Mouse (Mus musculus): Measurements from ENCODE around the gene Rwdd3.

The Rwdd3 gene

GRCm38 (mm10) chr3:121169092-121169942, 2.2 kb downstream of the Rwdd3 start:
- POLR2A ChIA-PET = interaction anchor here in 2 of 4 experiments (0.6 to 1.2 kb wide), 3 partner anchors 12 to 260 kb away, joined by 4 read pairs; no protein-coding TSS in a partner anchor
- CTCF ChIA-PET = interaction anchor here in 1 of 4 experiments (0.9 kb wide), 1 partner anchor 568 kb away, joined by 4 read pairs; no protein-coding TSS in a partner anchor

- POLR2A ChIA-PET = interaction anchor here in 2 of 4 experiments (0.6 to 1.2 kb wide), 2 partner anchors 11 to 177 kb away, joined by 4 read pairs; no protein-coding TSS in a partner anchor
- CTCF ChIA-PET = no interaction called here
Measured at GRCm38 (mm10) chr3:121168581-121168980, 2.9 kb downstream of the Rwdd3 start.

GRCm38 (mm10) chr3:121163271-121163819, 8.2 kb downstream of the Rwdd3 start:
- CTCF ChIA-PET = interaction anchor here (0.6 to 2.1 kb wide), 11 partner anchors 8 to 1866 kb away, joined by 3 to 19 read pairs (median 4); partner anchors contain the start of genes Rwdd3 (in 3 of the 4) and Slc44a3 (in 1 of the 4)
- POLR2A ChIA-PET = interaction anchor here in 3 of 4 experiments (0.6 to 2.6 kb wide), 6 partner anchors 8 to 173 kb away, joined by 3 to 7 read pairs (median 4); partner anchors contain the start of gene Rwdd3 (in 2 of the 3)

GRCm38 (mm10) chr3:121161661-121162060, 9.8 kb downstream of the Rwdd3 start:
- POLR2A ChIA-PET = interaction anchor here in 2 of 4 experiments (0.7 to 2.6 kb wide), 3 partner anchors 9 to 103 kb away, joined by 3 to 7 read pairs (median 4); partner anchors contain the start of gene Rwdd3 (in 2 of the 2)
- CTCF ChIA-PET = interaction anchor here (0.6 to 3.2 kb wide), 17 partner anchors 10 to 1151 kb away, joined by 3 to 24 read pairs (median 3); partner anchors contain the start of genes Alg14 (in 3 of the 4), Rwdd3 (in 3 of the 4) and Cnn3 (in 1 of the 4)

- ChIA-PET POLR2A (interaction anchor here in 1 of 4 experiments (1.7 kb wide), 1 partner anchor 11 kb away, joined by 4 read pairs; the partner anchor contains the start of gene Rwdd3), CTCF (interaction anchor here in 2 of 4 experiments (0.7 to 3.2 kb wide), 2 partner anchors 11 to 169 kb away, joined by 3 to 24 read pairs; partner anchors contain the start of gene Rwdd3 (in 1 of the 2))
Measured at GRCm38 (mm10) chr3:121160424-121160823, 11.1 kb downstream of the Rwdd3 start.

GRCm38 (mm10) chr3:121159566-121159965, 11.9 kb downstream of the Rwdd3 start:
- POLR2A ChIA-PET = no interaction called here
- CTCF ChIA-PET = interaction anchor here in 1 of 4 experiments (3.2 kb wide), 1 partner anchor 12 kb away, joined by 24 read pairs; the partner anchor contains the start of gene Rwdd3

GRCm38 (mm10) chr3:121158901-121159351, 12.6 kb downstream of the Rwdd3 start:
- CTCF ChIA-PET = interaction anchor here in 1 of 4 experiments (1.4 kb wide), 1 partner anchor 13 kb away, joined by 4 read pairs; the partner anchor contains the start of gene Rwdd3

GRCm38 (mm10) chr3:121157546-121158330, 13.8 kb downstream of the Rwdd3 start:
- ChIA-PET POLR2A (interaction anchor here in 2 of 4 experiments (0.9 to 1.5 kb wide), 2 partner anchors 12 to 14 kb away, joined by 4 read pairs; no protein-coding TSS in a partner anchor), CTCF (interaction anchor here (0.6 to 1.4 kb wide), 7 partner anchors 9 to 156 kb away, joined by 3 to 10 read pairs (median 4); partner anchors contain the start of gene Rwdd3 (in 3 of the 4))

More at GRCm38 (mm10) chr3:121158901-121159351, 12.6 kb downstream of the Rwdd3 start:
- POLR2A ChIA-PET = interaction anchor here in 1 of 4 experiments (0.7 kb wide), 1 partner anchor 13 kb away, joined by 3 read pairs; the partner anchor contains the start of gene Rwdd3

GRCm38 (mm10) chr3:121156451-121157186, 14.9 kb downstream of the Rwdd3 start:
- ChIA-PET POLR2A (interaction anchor here (0.6 to 1.5 kb wide), 5 partner anchors 13 to 548 kb away, joined by 3 to 4 read pairs (median 3); partner anchors contain the start of gene Rwdd3 (in 1 of the 4)), CTCF (interaction anchor here in 2 of 4 experiments (1.1 to 1.4 kb wide), 3 partner anchors 10 to 15 kb away, joined by 3 to 4 read pairs (median 3); partner anchors contain the start of gene Rwdd3 (in 2 of the 2))

GRCm38 (mm10) chr3:121156043-121156442, 15.5 kb downstream of the Rwdd3 start:
- CTCF ChIA-PET = interaction anchor here in 1 of 4 experiments (1.4 kb wide), 1 partner anchor 15 kb away, joined by 3 read pairs; the partner anchor contains the start of gene Rwdd3
- POLR2A ChIA-PET = interaction anchor here (0.6 to 1.1 kb wide), 5 partner anchors 16 to 549 kb away, joined by 3 to 6 read pairs (median 3); partner anchors contain the start of genes Rwdd3 (in 1 of the 4) and Slc44a3 (in 1 of the 4)

GRCm38 (mm10) chr3:121133937-121134336, 37.6 kb downstream of the Rwdd3 start:
- ChIA-PET POLR2A (no interaction called here), CTCF (no interaction called here)

- CTCF ChIA-PET = no interaction called here
- POLR2A ChIA-PET = no interaction called here
Measured at GRCm38 (mm10) chr3:121133039-121133438, 38.5 kb downstream of the Rwdd3 start.

- POLR2A ChIA-PET = no interaction called here
Measured at GRCm38 (mm10) chr3:121127171-121127570, 44.3 kb downstream of the Rwdd3 start.

GRCm38 (mm10) chr3:121126476-121126875, 45.0 kb downstream of the Rwdd3 start:
- ChIA-PET CTCF (no interaction called here), POLR2A (no interaction called here)

More at GRCm38 (mm10) chr3:121127171-121127570, 44.3 kb downstream of the Rwdd3 start:
- CTCF ChIA-PET = interaction anchor here in 1 of 4 experiments (0.7 kb wide), 1 partner anchor 22 kb away, joined by 6 read pairs; no protein-coding TSS in a partner anchor

GRCm38 (mm10) chr3:121121072-121121471, 50.4 kb downstream of the Rwdd3 start:
- POLR2A ChIA-PET = no interaction called here
- CTCF ChIA-PET = no interaction called here

- CTCF ChIA-PET = interaction anchor here in 2 of 4 experiments (0.6 to 1.2 kb wide), 2 partner anchors 11 to 12 kb away, joined by 3 to 4 read pairs; no protein-coding TSS in a partner anchor
- POLR2A ChIA-PET = no interaction called here
Measured at GRCm38 (mm10) chr3:121116590-121116989, 54.9 kb downstream of the Rwdd3 start.

GRCm38 (mm10) chr3:121116067-121116466, 55.4 kb downstream of the Rwdd3 start:
- CTCF ChIA-PET = interaction anchor here in 1 of 4 experiments (1.2 kb wide), 1 partner anchor 11 kb away, joined by 3 read pairs; no protein-coding TSS in a partner anchor
- POLR2A ChIA-PET = no interaction called here

All from embryonic stem cell, embryonic (primary cell).